Mouse (Mus musculus) forebrain, embryonic 14.5 days (tissue): ENCODE data around the gene Apex2. TPM values are rescaled to one million over a fixed set of nuclear protein-coding genes. Genes with fewer than 3 reads are reported as not detected.

Experiments
- microRNA-seq: library from miRNA; unstranded; fragments of <30 nt; microRNA quantifications from one replicate; pipeline ENCODE4, GENCODE M21; 2016
- polyA plus RNA-seq: library from polyadenylated mRNA; unstranded; fragments of >200 nt; fragmentation: Nextera tagmentation; extraction: Ambion mirVana; gene quantifications from 2 replicates; pipeline ENCODE4 v1.2.1, GENCODE M21; 2014

Gene Apex2
- polyA plus RNA-seq, 1 experiment from 2014 or later, result 21.5 TPM

Small RNAs within 50 kb of the gene (microRNA-seq; reads per million reads assigned to microRNA genes)
- gene Mir3620, result not detected

Other genes starting within 250 kb of the Apex2 start
- 59.9 and 61.0 TPM in 2 replicates for gene Tmem29, start 130.7 kb downstream of the Apex2 start, polyA plus RNA-seq
- gene Alas2, start 42.5 kb downstream of the Apex2 start, polyA plus RNA-seq, result 23.5 and 43.2 TPM in 2 replicates
- gene Pfkfb1, start 1.6 kb downstream of the Apex2 start, polyA plus RNA-seq, result 5.6 and 6.0 TPM in 2 replicates
- gene Tro, start 67.7 kb upstream of the Apex2 start, polyA plus RNA-seq, result 61.9 and 75.7 TPM in 2 replicates
- 381 and 391 TPM in 2 replicates for gene Maged2, start 224.5 kb upstream of the Apex2 start, polyA plus RNA-seq